Mouse (Mus musculus): ENCODE measurements around the gene Usp24. TPM values are rescaled to one million over a fixed set of nuclear protein-coding genes. Genes with fewer than 3 reads are reported as not detected.
A peak's percentile ranks its signal among the peaks of the same experiment; 100 is the strongest.

Gene Usp24
- total RNA-seq, 2 experiments from 2014 or later = 62.5 to 69.2 TPM

DNA sequence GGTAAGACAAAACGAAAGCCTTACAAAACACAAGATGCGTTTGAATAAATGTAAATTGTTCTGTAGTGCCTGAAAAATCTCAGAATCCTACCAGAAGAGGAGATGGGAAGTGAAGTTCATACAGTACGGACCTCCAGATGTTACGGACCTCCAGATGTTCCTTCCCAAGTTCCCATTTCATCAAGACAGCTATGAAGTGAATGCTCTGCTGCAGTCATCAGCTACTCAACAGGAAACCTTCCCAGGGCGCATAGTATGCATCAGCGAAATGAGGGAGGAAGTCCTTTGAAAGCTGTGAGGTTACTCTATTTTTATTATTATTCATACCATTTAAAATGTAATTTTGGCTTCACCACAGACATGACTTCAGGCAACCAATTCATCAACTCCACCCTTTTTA lies 14.7 kb upstream of the Usp24 start:
- TF ChIP-seq CTCF (IDR thresholded peaks at IDR 0.05) = no peak
- peak; percentile 22 for DNase-seq
- Histone ChIP-seq H3K27ac (no peak overlapping the region; the same call in 1 of the 2 replicates), H3K4me3 (no peak overlapping the region)
- intact Hi-C loops (cut with DNase I) = no loop called here

DNA sequence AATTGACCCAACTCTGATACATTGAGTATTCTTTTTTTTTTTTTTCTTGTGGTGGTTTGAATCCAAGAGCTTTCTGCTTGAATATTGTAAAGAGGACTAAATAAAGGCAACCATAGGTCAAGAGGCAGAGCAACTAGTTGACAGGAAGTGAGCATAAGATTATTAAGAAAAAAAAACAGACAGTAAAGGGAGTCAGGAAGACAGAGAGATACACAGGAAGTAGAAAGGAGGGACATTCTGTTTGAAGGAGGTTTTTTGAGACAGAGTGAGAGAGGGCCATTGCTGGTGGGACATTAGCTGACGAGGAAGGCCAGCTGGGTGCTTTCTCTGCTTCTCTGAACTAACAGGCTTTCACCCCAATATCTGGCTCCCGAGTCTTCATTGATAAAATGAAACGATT lies 7.9 kb upstream of the Usp24 start:
- TF ChIP-seq CTCF (IDR thresholded peaks at IDR 0.05) = no peak
- intact Hi-C loops (cut with DNase I) = no loop called here
- H3K4me3 ChIP-seq = no peak overlapping the region
- no peak for DNase-seq
- H3K27ac ChIP-seq = no peak overlapping the region

DNA sequence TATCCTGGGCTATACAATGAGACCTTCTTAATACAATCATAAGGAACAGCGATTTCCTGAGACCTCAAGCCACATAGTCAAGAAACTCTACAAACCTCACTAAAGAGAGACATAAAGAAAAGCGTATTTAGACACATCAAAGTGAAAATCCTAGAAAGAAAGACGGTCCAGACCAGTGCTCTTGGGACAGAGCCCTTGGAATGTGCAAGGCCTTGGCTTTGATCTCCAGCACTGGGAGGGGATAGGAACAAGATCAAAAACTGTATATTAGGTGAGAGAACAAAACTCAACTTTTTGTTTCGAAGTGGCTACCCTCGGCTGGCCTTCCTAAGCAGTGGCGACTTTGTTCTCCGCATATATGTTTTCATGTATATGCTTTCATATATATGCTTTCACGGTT lies 3.4 kb upstream of the Usp24 start:
- TF ChIP-seq CTCF (IDR thresholded peaks at IDR 0.05) = no peak
- H3K27ac ChIP-seq = no peak overlapping the region
- intact Hi-C loops (cut with DNase I) = no loop called here
- H3K4me3 ChIP-seq = no peak overlapping the region
- DNase-seq = no peak

DNA sequence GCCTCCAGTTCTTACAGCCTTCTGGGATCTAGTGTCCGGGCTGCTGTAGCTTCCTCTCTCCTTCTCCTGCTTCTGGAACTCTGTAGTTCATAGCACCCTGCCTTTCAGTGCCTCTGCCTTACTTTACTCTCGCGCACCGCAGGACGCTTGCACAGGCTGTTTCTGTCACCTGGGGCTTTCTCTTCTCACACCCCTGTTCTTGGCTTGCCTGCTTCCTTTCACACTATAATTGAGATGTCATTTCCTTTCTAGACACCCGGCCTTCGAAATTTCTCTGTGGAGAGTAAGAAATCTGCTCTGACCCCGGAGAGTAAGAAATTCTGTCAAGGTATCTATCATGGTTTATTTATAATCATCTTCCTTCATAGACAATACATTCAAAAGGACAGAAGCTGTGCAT lies 2.9 kb upstream of the Usp24 start:
- Histone ChIP-seq H3K27ac (no peak overlapping the region), H3K4me3 (no peak overlapping the region)
- no peak for DNase-seq
- no peak for TF ChIP-seq CTCF (IDR thresholded peaks at IDR 0.05)
- intact Hi-C loops (cut with DNase I) = no loop called here

DNA sequence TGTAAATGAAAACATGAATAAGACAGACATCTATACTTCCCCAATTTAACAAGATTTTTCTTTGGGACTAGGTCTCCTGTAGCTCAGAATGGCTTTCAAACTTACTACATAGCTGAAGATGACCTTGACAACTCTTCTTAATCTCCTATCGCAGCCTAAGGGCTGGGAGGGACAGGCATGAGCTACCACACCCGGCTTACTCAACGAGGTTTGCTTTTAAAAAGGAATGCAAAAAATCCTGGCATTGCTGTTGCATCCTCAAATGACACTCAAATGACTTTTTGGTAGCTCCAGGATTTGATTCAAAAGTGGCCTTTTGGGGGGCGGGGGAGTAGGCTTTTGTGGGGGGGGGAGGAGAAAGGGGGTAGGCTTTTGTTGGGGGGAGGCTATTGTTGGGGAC lies 2.1 kb upstream of the Usp24 start:
- no peak overlapping the region for H3K27ac ChIP-seq
- DNase-seq = no peak
- intact Hi-C loops (cut with DNase I) = no loop called here
- H3K4me3 ChIP-seq = no peak overlapping the region
- TF ChIP-seq CTCF (IDR thresholded peaks at IDR 0.05) = no peak

DNA sequence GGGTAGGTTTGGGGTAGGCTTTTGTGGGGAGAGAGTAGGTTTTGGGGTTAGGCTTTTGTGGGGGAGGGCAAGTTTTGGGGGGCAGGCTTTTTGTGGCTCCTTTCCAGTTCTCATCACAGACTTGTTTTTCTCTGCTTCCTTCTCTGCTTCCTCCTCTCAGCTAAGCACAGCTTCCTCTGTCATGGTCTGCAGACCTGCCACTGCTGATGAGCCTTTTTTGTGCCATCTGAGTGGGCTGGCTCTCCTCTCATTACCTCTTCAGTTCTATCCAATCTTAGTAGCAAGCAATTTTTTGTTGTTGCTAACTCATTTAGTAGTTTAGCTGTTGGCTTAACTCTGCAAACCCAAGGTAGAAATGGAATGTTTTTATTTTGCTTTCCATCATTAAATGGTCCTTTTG lies 1.7 kb upstream of the Usp24 start:
- TF ChIP-seq CTCF (IDR thresholded peaks at IDR 0.05) = no peak
- Histone ChIP-seq H3K4me3 (no peak overlapping the region), H3K27ac (no peak overlapping the region)
- intact Hi-C loops (cut with DNase I) = no loop called here
- DNase-seq = no peak

DNA sequence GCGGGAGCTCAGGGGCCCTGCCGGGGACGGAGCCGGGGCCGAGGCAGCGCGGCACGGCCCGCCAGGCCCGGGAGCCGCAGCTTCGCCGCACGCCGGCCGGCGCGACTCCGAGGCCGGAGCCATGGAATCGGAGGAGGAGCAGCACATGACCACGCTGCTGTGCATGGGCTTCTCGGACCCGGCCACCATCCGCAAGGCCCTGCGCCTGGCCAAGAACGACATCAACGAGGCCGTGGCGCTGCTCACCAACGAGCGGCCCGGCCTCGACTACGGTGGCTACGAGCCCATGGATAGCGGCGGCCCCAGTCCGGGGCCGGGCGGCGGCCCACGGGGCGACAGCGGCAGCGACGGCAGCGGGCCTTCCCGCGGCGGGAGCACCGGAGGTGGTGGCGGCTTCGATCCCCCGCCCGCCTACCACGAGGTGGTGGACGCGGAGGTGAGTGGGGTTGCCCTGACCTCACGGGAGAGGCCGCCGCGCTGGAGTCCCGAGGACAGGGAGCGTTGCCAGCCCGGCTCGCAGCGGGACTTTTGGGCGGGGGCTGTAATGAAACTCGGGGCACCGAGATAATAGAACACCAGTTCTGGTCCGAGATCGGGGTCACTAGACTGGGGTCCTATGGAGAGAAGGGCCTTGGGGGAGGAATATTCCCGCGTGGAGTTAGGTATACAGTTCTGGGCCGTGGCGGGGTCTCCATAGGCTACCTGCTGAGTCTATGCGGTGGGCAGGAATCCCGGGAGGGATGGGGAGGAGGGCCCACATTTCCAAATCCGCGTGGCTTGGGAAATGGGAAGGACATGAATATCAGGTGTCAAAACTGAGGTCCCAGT lies 552 bp downstream of the Usp24 start:
- intact Hi-C loops (cut with DNase I) = loop anchor here (2.0 kb wide), 1 partner anchor 54 kb away; no protein-coding TSS in a partner anchor
- Histone ChIP-seq H3K27ac (peak overlapping the region; percentile 97), H3K4me3 (peak overlapping the region; percentile 84)
- no peak for TF ChIP-seq CTCF (IDR thresholded peaks at IDR 0.05)
- peak; percentile 80 for DNase-seq

DNA sequence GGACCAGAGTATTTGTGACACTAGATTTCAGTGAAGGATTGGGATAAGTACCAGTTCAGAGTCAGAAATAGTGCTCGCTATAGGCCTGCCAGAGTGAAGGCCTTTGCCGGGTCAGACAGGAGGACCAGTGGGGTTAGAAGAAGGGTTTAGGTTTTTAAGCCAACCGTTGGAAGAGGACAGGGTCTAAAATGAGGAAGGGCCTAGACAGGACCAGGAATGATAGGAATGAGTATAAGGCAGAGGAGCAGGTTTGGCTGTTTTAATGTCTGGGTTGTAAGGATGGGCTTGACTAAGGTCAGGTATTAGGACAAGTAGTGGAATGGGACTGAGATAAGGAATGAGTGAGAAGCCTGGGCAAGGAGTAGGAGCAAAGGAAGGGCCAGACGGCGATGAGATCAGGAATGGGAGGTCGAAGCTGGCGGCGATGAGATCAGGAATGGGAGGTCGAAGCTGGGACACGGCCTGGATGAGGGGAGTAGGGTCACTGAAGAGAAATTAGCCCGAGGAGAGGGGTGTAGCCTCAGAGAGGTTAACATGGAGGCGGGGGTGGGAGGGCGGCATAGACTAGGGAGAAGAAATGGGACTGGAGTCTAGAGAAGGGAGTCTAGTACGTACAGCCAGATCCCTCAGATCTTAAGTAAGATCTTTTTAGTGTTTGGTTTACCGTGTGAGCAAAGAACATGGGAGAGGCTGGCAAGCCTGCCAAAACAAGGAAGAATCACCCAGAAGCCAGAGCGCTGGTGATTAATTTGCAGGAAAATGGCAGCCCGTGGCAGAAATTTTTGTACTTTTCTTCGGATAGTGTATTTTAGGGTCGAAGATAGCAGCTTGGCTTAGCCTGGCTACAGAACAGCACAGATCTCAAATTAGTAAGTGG lies 1.4 kb downstream of the Usp24 start:
- Histone ChIP-seq H3K4me3 (peak overlapping the region; percentile 84), H3K27ac (peak overlapping the region; percentile 97)
- TF ChIP-seq CTCF (IDR thresholded peaks at IDR 0.05) = no peak
- no peak for DNase-seq
- intact Hi-C loops (cut with DNase I) = loop anchor here (2.0 kb wide), 1 partner anchor 55 kb away; no protein-coding TSS in a partner anchor

DNA sequence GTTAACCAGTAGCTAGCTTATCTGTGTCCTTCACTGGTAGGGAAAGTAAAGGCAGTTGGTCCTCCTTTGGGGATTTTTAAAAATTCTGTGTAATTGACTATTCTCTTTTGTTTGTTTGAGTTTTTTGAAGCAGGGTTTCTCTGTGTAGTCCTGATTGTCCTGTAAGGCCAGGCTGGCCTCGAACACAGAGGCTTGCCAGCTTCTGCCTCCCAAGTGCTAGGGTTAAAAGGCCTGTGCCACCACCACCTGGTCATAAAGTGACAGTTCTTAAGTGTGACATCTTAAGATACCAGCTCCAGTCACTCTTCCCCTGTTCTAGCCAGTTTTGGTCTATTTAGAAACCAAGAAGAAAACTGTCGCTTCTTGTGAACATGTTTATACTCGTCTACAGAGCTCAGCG lies 2.2 kb downstream of the Usp24 start:
- intact Hi-C loops (cut with DNase I) = no loop called here
- no peak for TF ChIP-seq CTCF (IDR thresholded peaks at IDR 0.05)
- peak overlapping the region; percentile 97 for H3K27ac ChIP-seq
- peak overlapping the region; percentile 84 for H3K4me3 ChIP-seq
- DNase-seq = no peak

DNA sequence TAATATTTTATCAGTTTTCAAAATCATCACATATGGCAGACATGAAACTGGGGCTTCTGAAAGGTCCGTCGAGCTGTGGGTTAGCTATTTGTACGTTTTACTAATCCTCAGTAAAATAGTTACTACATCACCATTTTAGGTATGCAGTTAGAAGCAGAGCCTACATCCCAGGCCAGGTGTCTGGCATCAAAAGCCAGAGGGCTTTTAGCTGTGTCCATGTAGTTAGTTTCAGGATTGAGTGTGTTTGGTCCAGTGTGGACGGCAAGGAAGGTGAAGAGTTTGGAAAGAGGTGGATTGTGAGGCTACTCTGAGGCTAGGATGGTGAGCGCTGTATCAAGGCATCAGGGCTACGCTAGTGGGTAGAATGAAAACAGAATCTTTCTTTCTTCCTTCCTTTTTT lies 3.0 kb downstream of the Usp24 start:
- Histone ChIP-seq H3K27ac (peak overlapping the region; percentile 16), H3K4me3 (no peak overlapping the region)
- intact Hi-C loops (cut with DNase I) = no loop called here
- no peak for DNase-seq
- no peak for TF ChIP-seq CTCF (IDR thresholded peaks at IDR 0.05)

DNA sequence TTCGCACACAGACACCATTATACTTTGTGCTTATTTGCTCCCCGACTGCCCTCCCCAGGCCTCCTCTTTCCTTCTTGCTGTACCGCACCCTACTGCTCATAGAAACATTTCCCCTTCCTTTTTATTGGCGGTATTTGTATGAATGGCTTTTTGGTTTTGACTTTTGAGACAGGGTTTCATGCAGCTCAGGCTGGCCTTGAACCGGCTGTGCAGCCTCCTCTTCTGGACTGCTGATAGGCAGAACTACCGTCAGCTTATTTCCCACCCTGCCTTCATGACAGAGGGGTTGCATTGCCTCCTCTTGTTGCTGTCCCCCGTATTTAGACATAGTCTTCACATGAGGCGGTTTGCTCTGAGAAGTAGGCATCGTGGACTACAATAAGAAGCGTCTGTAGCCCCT lies 6.8 kb downstream of the Usp24 start:
- Histone ChIP-seq H3K27ac (no peak overlapping the region), H3K4me3 (no peak overlapping the region)
- intact Hi-C loops (cut with DNase I) = no loop called here
- TF ChIP-seq CTCF (IDR thresholded peaks at IDR 0.05) = no peak
- DNase-seq = no peak

DNA sequence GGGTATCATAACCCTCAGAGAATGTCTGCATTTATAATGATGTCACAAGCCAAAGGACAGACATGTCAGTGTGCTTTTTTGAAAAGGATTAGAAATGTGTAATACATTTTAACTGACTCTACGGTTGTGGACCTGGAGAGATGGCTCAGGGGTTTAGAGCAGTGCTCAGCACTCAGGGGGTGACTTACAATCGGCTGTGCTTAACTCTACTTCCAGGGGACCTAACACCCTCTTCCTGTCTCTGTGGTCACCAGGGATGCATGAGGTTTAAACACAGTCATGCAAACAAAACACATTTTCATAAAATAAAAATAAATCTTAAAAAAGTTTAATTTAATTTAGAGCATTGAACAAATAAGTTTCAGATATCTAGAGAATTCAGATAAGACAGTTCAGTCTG lies 7.3 kb downstream of the Usp24 start:
- no peak for TF ChIP-seq CTCF (IDR thresholded peaks at IDR 0.05)
- DNase-seq = no peak
- H3K4me3 ChIP-seq = no peak overlapping the region
- no peak overlapping the region for H3K27ac ChIP-seq
- intact Hi-C loops (cut with DNase I) = no loop called here

DNA sequence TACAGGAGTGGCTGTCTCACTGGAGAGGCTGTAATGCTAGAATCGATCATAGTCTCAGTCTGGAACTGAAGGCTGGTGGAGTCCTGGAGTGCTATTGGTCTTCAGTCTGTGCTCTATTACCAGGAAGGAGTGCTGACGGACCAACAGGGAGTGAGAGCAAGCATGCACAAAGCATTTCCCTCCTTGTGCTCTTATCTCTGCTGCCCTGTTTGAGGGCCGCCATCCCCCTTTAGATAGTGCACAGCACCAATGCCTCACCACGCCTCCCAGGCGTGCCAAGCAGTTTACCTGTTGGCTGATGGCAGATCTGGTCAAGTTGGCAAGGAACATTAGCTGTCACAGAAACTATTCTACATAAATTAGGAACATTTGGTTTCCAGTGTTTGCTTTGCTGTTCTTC lies 11.4 kb downstream of the Usp24 start:
- DNase-seq = no peak
- Histone ChIP-seq H3K27ac (no peak overlapping the region), H3K4me3 (no peak overlapping the region)
- intact Hi-C loops (cut with DNase I) = no loop called here
- TF ChIP-seq CTCF (IDR thresholded peaks at IDR 0.05) = no peak

Data from gastrocnemius, adult 2 months (tissue).